Mouse (Mus musculus) liver, embryonic 14.5 days (tissue): ENCODE results near the gene Tor4a.

Source experiments
- CTCF ChIP-seq: IDR thresholded peaks from 2 replicates; pipeline ENCODE4 v1.5.1; 2016; ENCODE audit warnings: antibody characterized with exemption, low read depth, control low read depth
- EP300 ChIP-seq: IDR thresholded peaks from 2 replicates; pipeline ENCODE4 v1.6.1; 2016; ENCODE audit warnings: antibody characterized with exemption, low read depth

GRCm38 (mm10) chr2:25214444-25214843 is 17.8 kb upstream of the Tor4a start, which contains the start of gene Stpg3:
- no peak for TF ChIP-seq EP300
- TF ChIP-seq CTCF = no peak
